Mouse (Mus musculus) megakaryocyte progenitor cell, adult 5-6 weeks (primary cell): Measurements from ENCODE around the gene Spg21. TPM values are rescaled to one million over a fixed set of nuclear protein-coding genes. Genes with fewer than 3 reads are reported as not detected.
A peak's percentile ranks its signal among the peaks of the same experiment; 100 is the strongest.

Experiments
- ATAC-seq: replicated peaks from 2 replicates; pipeline ENCODE4 v1.8.0; 2016; ENCODE audit warnings: mild to moderate bottlenecking, moderate TSS enrichment, inconsistent platforms; ENCODE audit not compliant: poor library complexity
- total RNA-seq, 2 experiments: library from RNA; stranded (forward) in 1 of 2; stranded (reverse) in 1 of 2; fragments of 157-497, 149-512 nt in 1 of 2; fragments of 200-1000 nt in 1 of 2; gene quantifications; 2 replicates each; pipeline versions ENCODE4 v1.2.3 to v1.2.4; 2015 to 2017

Spg21 gene
- total RNA-seq, 2 experiments from 2014 or later: 56.3 to 62.7 TPM

DNA sequence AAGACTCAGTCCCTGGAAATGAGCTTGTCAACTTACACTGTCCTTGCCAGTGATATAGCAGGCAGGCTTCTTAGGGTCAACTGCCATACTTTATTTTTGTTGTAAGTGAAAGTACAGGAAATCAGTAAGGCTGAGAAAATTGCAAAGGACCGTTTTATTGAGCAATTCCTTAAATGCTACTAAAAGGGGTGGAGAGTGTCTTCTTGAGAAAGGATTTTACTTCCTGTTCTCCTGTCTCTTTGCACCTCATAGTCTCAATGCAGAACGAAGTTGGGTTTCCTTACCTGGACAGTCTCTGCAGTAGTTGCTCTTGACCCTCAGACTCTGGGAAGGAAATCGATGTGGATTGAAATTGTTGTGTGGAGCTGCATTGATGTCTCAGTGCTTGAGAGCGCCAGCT is 12.0 kb downstream of the Spg21 start:
- peak; percentile 31; the same call in 1 of the 2 replicates for ATAC-seq

DNA sequence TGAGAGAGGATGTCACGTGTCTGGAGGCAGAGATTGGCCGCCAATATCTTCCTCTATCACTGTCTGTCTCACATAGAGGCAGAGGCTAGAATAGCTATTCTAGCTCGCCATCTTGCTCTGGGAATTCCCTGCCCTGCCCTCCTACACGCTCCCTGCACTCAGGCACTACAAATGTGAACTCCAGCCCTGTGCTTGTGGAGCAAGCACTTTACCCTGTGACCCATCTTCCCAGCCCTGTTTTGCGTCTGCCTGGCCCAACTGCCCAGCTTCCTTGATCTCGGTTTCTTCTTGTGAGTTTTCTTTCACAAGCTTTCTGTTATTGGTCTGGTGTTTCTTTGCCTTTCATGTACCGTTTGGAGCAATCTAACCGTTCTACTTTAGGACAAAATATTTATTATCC is 18.4 kb downstream of the Spg21 start:
- no peak for ATAC-seq

- ATAC-seq: no peak
These were observed 19.3 kb downstream of the Spg21 start for GRCm38 (mm10) chr9:65480071-65480470.

GRCm38 (mm10) chr9:65491476-65491875 is 30.7 kb downstream of the Spg21 start:
- no peak for ATAC-seq

GRCm38 (mm10) chr9:65492351-65492750 is 31.6 kb downstream of the Spg21 start:
- no peak for ATAC-seq

DNA sequence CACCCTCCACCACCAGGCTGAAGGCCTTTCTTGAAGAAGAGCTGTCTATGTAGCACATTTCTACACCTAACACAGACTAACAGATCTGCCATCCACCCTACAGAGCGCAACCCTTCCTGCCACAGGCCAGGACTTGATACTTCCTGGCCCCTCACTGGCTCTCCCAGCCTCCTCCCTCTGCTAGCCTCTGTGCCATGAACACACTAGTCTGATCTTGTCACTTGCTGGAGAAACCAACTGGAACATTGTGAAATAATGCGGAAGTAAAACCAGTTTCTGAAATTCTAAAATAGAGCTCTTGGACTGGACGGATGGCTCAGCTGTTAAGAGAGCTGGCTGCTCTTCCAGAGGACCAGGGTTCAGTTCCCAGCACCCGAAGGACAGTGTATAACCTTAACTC is 32.1 kb downstream of the Spg21 start:
- peak; percentile 87 for ATAC-seq

DNA sequence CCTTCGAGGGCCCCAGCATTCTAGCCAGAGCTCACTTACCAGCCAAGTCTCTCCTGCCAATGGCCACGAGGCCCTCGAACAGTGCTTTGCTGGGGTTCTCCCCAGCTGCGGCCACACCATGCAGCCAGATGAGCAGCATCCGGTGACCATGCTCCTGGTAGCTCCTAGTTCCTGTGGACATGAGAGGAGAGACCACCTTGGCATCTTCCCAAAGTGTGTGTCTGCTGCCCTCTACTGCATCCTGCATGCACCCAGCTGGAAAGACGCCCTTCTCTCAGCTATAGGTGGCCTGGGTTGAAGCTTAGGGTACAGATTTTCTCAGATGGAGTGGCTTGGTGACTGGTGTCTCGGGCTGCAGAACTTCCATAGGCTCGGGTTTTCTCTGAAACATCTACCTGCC is 41.4 kb downstream of the Spg21 start:
- ATAC-seq: 0 out of 2 replicates have a peak, but pooled peaks have one; percentile 37

GRCm38 (mm10) chr9:65502721-65503505 is 42.2 kb downstream of the Spg21 start:
- no peak for ATAC-seq

GRCm38 (mm10) chr9:65508449-65508848 is 47.7 kb downstream of the Spg21 start:
- ATAC-seq: no peak

DNA sequence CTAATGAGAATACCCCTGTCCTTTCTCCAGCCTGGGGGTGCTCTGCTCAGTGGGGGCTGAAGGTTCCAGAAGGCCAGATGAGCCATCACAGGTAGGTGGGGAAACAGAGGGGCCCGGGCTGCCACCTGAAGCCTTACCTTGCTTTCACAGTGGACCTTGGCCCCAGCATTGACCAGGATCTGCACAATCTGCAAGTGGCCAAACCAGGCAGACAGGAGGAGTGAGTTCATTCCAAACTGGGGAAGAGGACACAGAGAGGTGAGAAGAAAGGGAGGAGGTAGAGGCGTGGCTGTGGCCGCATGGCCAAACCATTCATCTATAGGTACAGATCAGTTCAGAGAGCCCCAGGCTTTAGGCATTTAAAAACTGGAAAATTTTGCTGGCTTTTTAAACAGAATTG is 51.8 kb downstream of the Spg21 start:
- no peak for ATAC-seq

DNA sequence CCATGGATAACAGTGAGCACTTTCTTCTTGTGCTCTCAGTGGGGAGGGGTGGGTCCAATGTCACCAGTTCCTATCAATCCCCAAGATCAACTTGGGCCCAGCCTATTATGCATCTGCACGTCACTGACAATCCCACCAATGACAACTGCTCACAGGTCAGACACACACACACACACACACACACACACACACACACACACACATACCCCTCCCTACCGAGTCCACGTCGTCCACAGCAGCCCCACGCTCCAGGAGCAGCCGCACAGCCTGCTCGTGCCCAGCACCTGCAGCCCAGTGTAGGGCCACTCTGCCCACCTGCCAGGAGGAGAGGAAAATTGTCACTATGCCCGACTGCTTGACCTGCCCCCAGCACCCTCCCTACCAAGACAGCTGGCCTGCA is 53.7 kb downstream of the Spg21 start:
- no peak for ATAC-seq

GRCm38 (mm10) chr9:65514851-65515261 is 54.1 kb downstream of the Spg21 start:
- ATAC-seq: no peak

DNA sequence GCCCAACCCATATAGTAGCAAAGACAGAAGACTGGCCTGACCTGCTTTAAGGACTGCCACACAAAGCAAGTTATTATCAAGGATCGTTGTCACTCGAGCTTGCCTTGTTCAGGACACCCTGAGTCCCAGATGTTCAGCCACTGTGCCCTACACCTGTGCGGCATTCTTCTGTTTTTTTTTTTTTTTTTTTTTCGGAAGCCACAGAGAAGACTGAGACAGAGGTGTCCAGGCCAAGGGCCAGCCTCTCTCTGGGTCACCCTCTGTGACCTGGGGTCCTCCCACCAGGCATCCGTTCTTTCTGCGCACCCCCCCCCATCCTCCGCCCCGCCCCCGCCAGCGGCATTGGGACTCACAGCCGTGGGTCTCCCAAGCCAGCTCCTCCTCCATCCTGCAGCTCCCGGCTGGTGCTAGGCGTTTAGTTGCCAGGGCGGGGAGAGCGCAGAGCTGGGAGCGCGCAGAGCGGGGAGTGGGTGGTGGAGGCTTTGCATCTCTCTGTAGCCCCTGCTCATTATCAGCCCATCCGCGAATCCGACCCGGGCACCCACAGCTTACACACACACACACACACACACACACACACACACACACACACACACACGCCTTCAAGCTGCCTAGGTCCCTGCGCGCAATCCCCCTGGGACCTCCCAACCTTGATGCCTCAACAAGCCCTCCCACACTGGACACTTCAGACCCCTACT is 59.2 kb downstream of the Spg21 start, which contains the start of gene Ankdd1a:
Gene Ankdd1a (minus strand): TSS at position 387 of the 698 bp plus-strand sequence.
- ATAC-seq: no peak

DNA sequence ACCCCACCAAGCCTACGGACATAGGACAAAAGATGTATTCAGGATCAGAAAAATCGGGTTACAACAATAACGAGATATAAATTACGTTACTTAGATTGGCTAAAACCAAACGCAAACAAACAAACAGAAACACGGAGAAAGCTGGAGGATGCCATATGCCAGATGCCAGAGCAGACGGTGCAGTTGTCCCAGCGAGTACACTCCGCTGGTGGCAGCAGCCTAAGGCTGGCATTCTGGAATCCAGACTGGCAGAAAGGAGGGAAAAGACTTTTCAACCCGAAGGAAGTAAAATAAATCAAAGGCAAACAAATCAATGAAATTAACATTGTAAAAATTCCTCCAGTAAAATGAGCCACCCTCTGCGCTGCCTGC is 59.7 kb downstream of the Spg21 start:
- no peak for ATAC-seq

- ATAC-seq: peak; percentile 94
These were observed 63.0 kb downstream of the Spg21 start for GRCm38 (mm10) chr9:65523611-65524364.

DNA sequence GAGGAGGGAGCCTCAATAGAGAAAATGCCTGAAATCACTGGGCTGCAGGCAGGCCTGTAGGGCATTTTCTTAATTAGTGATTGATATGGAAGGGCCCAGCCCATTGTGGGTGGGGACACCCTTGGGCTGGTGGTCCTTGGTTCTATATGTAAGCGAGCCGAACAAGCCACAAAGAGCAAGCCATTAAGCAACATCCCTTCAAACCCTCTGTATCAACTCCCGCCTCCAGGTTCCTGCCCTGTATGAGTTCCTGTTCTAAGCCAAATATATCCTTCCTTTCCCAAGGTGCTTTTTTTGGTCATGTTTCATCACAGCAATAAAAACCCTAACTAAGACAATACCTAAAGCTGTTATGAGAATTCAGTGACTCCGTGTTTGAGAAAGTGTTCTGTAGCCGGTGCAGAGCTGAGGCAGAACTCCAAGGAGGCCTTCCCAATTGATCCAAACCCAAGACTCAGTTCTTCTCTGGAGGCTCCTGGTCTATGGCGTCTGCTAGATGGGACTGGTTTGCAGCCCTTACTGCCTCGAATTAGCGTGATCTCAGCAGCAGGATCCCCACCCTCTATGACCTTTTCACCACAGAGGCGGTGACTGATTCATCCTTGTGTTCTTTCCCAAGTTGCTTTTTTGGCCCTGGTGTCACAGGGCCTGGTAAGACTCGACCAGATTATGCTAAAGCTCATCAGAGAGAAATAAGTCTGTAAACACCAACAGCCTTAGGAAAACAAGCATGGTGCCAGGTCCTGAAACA is 64.9 kb downstream of the Spg21 start:
- no peak for ATAC-seq

DNA sequence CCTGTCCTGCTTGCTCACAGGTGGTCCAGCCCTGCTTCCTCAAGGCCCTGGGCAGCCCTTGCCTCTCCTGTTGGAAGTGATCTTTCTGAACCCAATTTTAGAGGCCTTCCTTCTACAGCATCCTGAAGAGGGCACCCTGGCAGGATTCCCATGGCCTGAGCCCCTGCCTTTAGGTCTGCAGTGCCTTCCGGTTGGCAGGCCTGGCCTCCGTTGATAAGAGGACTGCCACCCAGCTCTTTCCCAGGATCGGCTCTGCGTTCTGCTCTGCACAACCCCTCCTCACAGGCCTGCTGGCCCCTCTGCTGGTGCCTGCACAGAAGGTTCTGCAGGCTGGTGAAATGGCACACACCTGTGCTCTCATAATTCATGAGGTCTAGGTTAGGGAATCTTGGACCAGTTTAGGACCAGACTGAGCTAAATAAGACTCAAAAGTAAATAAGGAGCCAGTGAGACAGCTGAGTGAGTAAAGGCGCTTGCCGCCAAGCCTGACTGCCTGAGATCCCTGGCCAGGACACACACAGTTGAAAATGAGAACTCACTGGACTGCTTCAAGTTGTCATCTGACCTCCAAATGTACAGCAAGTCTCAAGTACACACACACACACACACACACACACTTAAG is 67.8 kb downstream of the Spg21 start:
- ATAC-seq: peak; percentile 77

- ATAC-seq: peak; percentile 48
These were observed 68.9 kb downstream of the Spg21 start for GRCm38 (mm10) chr9:65529659-65530058.

DNA sequence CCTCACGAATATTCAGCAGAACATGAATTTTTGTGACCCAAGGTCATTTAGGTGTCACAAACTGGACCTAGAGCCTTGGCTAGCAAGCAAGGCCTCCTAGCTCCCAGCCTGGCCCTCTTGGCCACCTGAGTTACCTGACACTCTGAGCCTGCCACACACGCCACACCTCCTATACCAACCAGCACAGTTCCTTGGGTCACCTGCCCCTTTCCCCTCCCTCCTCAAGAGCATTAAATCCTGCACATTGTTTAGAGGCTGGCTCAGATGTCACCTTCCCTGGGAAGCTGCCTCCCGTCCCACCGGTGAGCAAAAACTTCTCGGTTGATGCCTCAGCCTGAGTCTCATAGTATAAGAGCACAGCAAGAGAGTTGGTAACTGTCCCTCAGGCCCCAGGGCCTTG is 70.5 kb downstream of the Spg21 start:
- no peak for ATAC-seq

DNA sequence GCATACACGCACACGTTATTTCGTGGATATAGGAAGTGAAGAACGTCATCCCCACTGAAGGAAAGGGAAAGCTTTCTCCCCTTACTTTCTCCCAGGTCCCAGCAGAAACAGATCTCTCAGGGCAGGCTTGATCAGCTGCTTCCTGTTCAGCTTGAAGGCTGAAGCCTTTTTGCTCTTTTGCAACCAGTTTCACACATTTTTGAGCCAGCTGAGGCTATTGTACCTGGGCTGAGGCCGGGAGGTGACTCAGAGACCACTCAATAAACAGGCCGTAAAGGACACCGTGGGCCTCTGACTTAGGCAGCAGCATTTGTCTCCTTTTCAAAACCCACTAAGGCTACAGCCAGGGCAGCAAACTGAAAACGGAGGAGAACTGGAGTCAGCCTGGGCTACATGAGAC is 72.2 kb downstream of the Spg21 start:
- no peak for ATAC-seq
